Mouse (Mus musculus): ENCODE measurements around the gene Spns2. TPM values are rescaled to one million over a fixed set of nuclear protein-coding genes. Genes with fewer than 3 reads are reported as not detected.

The Spns2 gene
- total RNA-seq, 2 experiments from 2014 or later, result 16.0 to 46.8 TPM

DNA sequence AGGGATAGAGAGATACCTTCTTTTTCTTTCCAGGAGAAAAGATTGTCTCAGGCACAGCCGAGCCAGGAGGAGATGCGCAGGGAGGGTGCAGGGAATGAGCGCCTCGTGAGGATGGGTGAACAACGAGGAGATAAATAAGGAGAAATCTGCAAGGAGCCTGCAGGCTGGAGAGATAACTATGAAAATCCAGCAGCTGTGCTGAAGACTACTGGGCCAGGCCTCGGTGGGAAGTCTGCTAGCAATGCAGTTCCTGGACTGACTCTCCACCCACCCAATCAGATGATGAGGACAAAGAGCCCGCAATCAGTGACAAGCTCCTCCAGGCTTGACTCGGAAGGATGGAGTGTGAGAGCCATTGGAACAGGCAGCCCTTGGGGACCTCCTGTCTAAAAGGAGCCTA lies 12.5 kb upstream of the Spns2 start:
- no peak for ATAC-seq (replicated peaks; ENCODE audit: low FRiP score, low TSS enrichment, poor library complexity, severe bottlenecking)

DNA sequence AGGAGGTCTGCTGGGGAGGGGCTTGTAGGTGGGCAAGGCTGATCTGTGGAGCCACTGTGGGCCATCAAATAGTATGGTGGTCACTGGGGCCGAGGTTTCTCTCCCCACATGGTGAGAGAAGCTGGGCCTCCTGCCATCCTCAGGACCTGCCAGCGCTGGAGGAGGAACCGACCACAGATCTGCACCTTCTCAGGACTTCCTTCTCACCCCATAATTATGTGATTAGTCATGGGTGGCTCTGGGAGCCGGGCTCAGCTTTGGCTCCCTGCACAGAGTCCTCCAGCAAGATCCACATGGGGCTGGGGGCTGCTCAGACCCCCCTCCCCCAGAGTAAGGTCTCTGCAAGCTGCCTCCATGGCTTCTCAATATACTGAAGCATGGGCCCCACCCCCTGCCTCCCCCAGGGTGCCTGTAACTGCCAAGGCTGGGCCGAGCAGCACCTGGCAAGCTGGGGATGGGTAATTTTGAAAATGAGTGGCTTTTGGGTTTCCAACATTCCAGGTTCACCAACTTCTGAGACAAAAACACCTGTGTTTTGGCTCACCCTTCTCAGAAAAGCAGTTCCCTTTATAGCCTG lies 11.8 kb upstream of the Spns2 start:
- ATAC-seq (replicated peaks; ENCODE audit: low FRiP score, low TSS enrichment, poor library complexity, severe bottlenecking), result no peak

DNA sequence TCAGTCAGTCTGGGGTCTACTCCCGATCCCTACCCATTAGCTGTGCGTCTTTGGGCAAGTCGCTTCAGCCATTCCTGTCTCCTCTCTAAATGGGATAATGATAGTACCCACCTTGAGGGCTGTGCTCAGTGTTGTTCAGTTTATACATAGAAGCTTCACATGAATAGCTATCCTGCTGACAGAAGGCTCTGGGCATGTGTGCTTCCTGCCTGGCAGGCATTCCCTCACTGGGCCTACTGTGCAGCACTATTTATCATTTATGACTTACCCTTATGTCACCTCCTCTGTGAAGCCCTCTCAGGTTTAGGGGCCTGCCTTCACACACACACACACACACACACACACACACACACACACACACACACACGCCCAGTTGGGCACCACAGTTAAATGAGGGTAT lies 10.4 kb upstream of the Spns2 start:
- no peak for ATAC-seq (replicated peaks; ENCODE audit: low FRiP score, low TSS enrichment, poor library complexity, severe bottlenecking)

DNA sequence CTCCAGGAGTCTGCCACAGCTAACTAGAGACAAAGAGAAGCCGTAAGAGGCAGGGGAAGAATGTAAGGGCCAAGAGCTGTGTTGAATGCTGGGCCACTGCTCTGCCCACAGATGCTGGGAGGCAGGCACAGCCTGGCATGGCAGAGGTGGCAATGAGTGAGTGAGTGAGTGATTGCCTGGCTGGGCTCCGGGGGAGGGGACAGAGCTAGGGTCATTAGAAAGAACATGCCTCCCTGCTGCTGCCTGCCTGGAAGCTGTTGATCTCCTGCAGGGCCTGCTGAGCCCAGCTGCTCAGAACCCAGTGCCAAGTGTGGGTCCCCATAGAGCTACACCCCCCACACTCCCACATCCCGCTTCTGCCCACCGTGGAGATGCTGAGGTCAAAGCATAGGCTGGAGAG lies 7.7 kb upstream of the Spns2 start:
- no peak for ATAC-seq (replicated peaks; ENCODE audit: low FRiP score, low TSS enrichment, poor library complexity, severe bottlenecking)

DNA sequence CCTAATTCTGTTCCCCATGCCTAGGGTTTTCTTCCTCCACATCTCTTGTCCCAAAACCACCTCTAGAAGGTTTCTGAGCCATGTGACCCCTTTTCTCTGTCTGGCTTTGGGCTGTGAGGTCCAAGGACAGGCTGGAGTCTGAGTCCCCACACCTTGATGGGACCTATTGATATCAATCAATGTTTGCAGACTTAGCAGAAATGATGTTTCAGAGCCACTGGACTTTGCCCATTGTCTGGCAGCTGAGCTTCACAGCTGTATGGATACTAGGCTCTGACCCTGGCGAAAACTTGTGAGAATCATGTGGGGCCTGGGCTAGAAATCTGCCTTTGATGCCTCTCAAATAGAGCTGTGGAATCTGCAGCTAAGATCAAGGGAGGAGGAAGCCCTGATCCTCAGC lies 7.1 kb upstream of the Spns2 start:
- ATAC-seq (replicated peaks; ENCODE audit: low FRiP score, low TSS enrichment, poor library complexity, severe bottlenecking), result no peak

DNA sequence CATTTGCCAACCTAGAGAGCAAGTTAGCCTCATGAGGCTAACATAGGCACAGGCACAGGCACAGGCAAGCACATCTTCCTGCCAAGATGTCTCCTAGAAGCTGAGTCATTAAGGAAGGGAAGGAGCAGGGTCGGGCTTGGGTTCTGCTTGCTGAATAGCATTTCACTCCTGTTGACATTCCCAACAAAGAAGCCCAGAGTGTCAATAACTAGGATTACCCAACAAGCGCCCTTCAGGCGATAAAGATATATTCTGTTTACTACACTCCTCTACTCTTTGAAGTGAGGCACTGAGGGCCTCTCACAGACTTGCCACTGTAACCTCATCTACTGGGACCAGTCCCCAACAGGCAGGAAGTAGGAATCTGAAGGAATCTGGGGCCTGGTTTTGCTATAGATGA lies 6.4 kb upstream of the Spns2 start:
- ATAC-seq (replicated peaks; ENCODE audit: low FRiP score, low TSS enrichment, poor library complexity, severe bottlenecking), result no peak

DNA sequence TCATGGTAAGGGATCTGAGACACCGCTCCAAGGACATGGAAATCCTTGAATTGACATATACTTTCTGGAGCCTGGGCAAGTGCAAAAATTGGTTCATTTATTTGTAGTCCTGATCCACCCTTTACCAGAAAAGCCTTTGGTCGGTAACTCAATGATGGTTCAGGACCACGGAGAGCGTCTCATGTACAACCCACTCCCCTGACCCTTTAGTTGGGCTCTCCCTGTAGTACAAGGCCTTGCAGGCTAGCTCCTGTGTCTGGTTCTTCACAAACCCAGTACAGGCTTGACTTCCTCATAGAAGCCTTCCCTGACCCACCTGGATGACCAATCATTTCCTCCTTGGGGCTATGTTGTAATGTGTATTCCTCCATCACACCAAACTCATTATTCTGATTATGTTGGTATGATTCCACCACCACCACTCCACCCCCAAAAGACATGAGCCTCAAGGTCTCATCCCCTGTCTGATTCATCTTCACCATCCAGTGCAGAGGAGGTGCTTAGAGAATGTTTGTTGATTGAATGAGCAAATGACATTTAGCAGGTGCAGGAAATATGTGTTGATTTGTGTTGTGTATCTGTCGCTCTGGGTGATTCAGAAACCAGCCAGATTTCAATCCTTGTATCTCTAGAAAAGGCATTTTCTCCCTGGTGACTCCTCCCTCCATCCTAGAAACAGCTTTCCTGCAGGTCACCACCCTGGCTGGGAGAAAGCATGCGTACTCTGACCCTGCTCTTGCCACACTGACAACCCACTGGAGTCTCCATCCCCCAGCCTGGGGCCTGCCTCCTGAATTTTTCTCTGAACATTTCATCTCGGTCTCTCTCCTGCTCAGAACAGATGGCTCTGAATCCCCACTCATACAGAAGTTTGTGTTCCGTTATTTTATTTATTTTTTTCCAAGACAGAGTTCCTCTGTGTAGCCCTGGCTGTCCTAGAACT lies 4.6 kb upstream of the Spns2 start:
- ATAC-seq (replicated peaks; ENCODE audit: low FRiP score, low TSS enrichment, poor library complexity, severe bottlenecking), result no peak

DNA sequence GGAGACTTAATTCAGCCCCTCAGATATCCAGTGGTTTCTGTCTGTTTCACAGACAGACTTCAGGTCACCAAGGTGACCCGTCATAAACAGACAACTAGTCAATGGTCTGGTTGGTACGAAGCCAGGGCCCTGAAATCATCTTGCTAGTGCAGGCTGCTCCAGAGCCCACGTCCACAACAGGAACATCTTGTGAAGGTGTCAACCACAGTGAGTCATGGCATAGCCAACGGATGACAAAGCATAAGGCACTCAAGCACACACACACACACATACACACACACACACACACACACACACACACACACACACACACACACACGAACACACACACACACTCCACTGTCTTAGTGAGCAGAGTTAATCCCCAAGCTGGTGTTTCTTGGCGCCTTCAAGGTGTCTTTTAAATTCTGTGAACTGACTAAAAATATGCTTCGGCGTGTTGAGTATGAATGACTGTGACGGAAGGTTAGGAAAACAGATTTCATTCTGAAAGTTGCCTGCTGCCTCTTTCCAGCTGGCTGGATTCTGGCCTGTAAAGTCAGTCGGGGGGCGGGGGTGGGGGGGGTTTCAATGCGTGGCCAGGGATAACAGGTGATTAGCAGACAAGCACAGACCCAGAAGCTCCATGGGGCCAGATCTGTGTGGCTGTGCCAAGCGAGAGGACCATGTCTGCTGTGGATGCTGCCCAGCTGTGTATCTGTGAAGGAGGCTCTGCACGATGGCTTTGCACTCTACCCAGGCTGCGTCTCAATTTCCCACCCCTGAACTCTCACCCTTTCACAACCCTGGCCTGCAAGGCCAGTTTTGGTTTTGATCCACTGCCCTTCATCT lies 1.6 kb upstream of the Spns2 start:
- ATAC-seq (replicated peaks; ENCODE audit: low FRiP score, low TSS enrichment, poor library complexity, severe bottlenecking), result no peak

DNA sequence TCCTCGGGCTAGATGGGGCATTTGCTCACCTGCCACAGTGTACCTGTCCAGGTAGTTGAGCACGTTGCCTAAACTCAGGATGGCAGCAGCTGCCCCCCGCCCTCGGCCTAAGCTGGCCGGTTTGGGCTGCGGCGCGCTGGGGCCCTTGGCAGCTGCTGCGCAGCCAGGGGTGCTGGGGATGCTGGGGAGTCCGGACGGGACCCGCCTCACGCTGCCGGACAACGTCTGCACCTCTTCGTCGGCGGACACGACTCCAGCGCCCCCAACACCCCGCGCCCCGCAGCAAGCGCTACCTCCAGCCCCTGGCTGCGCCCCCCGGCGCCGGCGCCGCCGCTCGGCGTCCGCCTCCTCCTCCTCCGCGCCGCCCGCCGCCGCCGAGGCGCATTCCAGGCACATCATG lies 307 bp downstream of the Spns2 start:
- no peak for ATAC-seq (replicated peaks; ENCODE audit: low FRiP score, low TSS enrichment, poor library complexity, severe bottlenecking)

DNA sequence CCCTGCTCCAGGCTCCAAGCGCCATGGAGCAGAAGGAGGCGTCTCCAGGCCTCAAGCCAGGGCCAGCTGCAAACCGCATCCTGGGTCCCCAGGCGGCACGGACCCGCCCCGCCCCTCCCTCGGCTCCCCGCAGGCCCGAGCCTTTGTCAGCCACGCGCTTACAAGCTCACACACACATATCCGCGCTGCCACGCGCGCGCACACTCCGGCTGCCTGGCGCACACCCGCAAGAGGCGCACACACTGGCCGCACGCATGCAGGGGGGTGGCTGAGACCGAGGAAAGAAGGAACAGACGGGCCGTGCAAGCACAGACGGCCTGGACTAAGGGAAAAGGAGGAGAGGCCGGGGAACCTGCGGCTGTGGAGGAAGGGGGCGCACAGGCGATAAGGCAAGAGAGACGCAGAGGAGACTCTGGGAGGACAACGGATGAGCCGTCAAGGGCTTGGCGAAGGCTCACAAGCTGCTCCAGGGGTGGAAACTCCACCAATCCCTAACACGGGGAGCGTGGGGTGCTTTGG lies 892 bp downstream of the Spns2 start:
- ATAC-seq (replicated peaks; ENCODE audit: low FRiP score, low TSS enrichment, poor library complexity, severe bottlenecking), result no peak

DNA sequence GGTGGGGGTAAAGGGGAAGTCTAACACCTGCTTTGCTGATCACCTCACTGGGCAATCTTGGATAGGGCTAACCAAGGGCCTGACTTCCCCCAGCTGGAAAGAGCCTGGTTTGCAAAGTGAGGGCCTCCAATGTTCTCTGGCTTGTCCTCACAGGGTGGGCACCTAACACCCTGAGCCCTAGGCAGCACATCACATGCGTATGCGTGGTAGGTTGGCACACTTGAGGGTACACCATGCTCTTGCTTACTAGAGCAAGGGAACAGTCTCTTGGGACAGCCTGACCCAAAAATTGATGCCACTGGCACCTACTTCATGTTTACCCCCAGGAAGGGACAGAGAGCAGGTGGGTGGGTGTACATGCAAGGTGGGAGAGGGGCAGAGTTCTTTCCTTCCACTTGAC lies 2.0 kb downstream of the Spns2 start:
- no peak for ATAC-seq (replicated peaks; ENCODE audit: low FRiP score, low TSS enrichment, poor library complexity, severe bottlenecking)

DNA sequence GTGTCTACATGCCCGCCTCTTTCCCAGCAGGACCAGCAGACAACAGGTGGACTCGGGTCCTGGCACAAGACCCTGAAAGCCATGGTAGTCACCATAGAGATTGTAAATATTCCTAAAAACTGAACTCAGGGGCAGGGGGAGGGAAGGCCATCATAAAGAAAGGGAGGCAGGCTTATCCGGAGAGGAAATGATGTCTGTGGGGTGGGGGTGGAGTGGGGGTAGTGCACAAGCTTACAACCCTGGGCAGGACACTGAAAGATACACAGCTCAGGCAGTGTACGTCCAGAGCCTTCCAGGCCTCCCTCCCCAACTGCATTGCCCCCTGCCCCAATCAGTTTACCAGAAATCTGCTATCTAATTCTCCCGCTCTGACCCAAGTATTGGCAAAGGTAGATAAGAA lies 2.5 kb downstream of the Spns2 start:
- no peak for ATAC-seq (replicated peaks; ENCODE audit: low FRiP score, low TSS enrichment, poor library complexity, severe bottlenecking)

DNA sequence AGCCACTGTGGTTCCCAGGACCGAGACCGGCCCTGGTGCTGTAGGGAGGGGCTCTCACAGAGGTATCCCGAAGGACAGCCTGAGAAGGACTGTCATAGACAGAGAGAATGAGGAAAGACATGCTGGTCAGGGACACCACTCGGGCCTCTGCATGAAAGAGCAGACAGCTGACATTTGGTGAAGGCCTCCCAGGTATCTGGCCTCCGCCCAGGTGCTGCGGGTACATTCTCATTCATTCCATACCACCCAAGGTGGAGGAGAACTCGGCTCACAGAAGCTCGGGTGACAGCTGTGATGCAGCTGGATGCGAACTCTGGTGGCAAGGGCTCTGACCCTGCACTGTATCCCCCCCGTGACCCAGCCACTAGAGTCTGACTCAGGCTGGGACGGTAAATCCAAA lies 3.7 kb downstream of the Spns2 start:
- ATAC-seq (replicated peaks; ENCODE audit: low FRiP score, low TSS enrichment, poor library complexity, severe bottlenecking), result no peak

DNA sequence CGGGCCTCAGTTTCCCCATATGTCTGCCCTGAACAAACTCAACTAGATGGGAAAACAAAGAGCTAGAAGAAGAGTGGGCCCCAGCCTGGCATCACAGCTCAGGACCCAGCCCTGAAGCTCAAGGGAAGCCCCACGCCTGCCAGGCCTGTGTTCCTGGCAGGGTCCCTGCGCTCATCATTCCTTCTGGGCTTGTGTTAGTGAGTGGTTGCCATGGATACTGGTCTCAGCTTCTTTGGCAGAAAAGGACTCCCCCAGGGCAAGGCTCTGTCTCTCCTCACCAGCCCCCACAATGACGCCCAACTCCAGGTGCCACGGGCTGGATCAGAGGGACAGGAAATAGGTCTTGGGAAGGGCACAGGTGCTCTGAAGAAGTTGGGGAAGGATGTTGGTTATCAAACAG lies 4.5 kb downstream of the Spns2 start:
- no peak for ATAC-seq (replicated peaks; ENCODE audit: low FRiP score, low TSS enrichment, poor library complexity, severe bottlenecking)

DNA sequence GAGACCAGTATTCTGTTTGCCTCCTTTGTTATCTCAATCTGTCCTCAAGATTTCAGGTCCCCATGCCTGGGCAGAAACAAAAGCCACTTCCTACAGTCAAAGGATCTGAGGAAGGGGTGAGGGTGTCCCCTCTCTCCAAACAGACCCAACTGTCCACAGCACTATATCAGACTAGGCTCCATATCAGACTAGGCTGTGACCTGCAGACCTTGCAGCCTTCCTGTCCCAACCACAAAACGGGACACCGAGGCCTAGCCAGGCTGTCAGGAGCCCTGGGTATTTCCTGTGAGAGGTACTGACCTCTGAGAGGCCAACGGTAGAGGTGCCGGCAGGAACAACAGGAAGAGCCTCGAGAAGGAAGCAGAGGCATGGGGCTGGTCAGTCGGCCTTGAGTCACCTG lies 5.2 kb downstream of the Spns2 start:
- no peak for ATAC-seq (replicated peaks; ENCODE audit: low FRiP score, low TSS enrichment, poor library complexity, severe bottlenecking)

DNA sequence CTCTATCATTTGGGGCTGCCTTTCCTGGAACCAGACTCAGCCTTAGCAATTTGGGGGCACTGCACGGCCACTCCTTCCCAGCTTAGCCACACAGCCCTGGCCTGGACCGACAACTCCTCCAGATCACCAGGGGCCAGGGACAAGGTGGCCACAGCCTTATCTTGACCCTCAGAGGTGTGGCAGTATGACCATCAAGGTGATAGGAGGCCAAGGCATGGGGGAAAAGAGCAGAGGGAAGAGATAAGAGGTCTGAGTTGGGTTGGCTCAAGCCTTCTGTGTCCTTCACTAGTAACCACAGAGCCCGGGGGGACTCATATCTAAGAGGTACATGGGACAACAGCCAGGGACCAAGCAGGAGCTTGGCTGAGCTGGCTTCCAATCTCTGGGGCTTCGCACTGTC lies 7.8 kb downstream of the Spns2 start:
- peak; percentile 56 for ATAC-seq (replicated peaks; ENCODE audit: low FRiP score, low TSS enrichment, poor library complexity, severe bottlenecking)

DNA sequence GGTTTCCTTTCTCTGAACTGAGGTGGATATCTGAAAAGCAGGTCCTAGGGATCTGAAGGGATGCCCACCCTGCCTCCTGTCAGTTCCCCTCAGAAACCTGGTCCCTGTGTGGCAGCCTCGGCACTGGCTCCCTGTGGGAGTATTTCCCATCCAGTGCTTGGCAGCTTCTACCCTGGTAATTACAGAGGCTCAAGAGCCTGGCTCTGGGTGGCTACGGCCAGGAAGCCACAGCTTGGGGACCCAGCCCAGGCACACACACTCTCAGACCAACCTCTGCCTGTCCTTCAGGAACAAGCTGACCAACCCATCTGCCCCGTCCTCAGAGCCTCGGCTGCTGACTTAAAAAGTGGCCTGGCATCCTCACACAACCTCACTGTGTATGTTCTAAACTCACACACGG lies 8.4 kb downstream of the Spns2 start:
- no peak for ATAC-seq (replicated peaks; ENCODE audit: low FRiP score, low TSS enrichment, poor library complexity, severe bottlenecking)

DNA sequence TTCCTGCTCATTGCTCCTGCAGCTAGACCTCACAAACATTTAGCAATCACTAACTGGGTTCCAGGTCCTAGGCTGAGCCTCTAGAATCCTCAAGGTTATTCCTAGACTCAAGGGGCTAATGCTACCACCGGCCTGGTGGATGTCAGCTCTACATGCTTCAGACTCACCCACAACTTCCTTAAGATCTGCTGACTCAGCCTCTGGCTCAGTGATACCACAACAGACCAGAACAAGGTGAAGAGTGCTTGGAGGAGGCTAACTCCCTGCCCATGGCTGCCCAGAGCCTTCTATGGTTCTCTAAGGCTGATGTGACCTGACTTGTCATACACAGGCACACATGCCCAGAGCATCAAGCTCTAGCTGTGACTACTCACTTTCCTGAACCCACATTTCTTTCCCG lies 10.2 kb downstream of the Spns2 start:
- ATAC-seq (replicated peaks; ENCODE audit: low FRiP score, low TSS enrichment, poor library complexity, severe bottlenecking), result no peak

DNA sequence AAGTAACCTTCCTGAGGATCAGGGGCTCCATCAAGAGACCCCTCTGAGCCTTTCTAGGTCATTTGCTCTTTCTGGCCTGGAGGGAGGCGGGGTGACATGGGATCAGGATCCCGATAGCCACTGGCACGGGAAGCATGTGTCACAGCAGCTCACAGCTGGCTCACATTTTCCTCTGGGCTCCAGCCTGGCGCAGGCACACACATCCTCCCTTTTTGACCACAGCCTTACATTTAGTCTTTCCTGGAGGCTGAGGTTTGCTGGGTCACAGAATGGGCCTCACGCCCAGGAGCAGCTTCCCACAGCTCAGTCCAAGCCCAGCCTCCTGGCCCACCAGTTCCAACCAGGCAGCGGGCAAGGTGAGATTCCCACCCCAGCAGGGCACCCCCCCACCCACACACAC lies 11.5 kb downstream of the Spns2 start:
- ATAC-seq (replicated peaks; ENCODE audit: low FRiP score, low TSS enrichment, poor library complexity, severe bottlenecking), result no peak

DNA sequence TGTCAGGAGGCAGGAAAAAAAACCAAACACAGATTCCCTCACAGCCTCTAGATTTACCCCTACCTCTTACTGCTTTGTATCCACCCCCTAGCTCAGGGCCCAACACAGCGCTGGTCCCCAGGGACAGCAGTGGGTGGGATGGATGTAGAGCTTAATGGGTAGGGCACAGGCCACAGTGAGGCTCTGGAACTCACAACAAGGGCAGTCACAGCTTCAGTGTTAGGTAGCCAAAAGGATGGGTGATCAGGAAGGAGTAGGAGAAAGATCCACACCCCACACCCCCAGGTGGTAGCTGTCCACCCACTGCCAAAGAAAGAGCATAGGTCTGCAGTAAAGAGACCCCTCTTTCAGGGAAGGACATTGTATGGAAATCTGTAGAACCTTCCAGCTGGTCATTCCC lies 12.1 kb downstream of the Spns2 start:
- no peak for ATAC-seq (replicated peaks; ENCODE audit: low FRiP score, low TSS enrichment, poor library complexity, severe bottlenecking)

Data from megakaryocyte-erythroid progenitor cell, adult 5-6 weeks (primary cell).